Mouse (Mus musculus) natural killer cell, adult 2 months (primary cell): Measurements from ENCODE around the gene Gjb3.

ENCODE experiments used
- DNase-seq, 2 experiments: peaks; one replicate each; pipeline ENCODE4 v3.0.0; 2022; ENCODE audit warnings: low spot score in 2 of 2

The Gjb3 gene

GRCm38 (mm10) chr4:127330181-127331100, at the start of gene Gjb3:
Gjb3 (minus strand) TSS chr4:127330844.
- no peak for DNase-seq

GRCm38 (mm10) chr4:127377344-127377743, 46.7 kb upstream of the Gjb3 start:
- DNase-seq = peak in 1 of 2 experiments; percentile 13

GRCm38 (mm10) chr4:127375541-127376177, 45.0 kb upstream of the Gjb3 start:
- DNase-seq = no peak

- no peak for DNase-seq
Observed at GRCm38 (mm10) chr4:127374645-127375044, 44.0 kb upstream of the Gjb3 start.

- DNase-seq = no peak
Observed at GRCm38 (mm10) chr4:127373491-127373890, 42.8 kb upstream of the Gjb3 start.

GRCm38 (mm10) chr4:127371546-127371945, 40.9 kb upstream of the Gjb3 start:
- DNase-seq = no peak

- no peak for DNase-seq
Observed at GRCm38 (mm10) chr4:127370447-127370846, 39.8 kb upstream of the Gjb3 start.

- no peak for DNase-seq
Observed at GRCm38 (mm10) chr4:127368379-127368973, 37.8 kb upstream of the Gjb3 start.

GRCm38 (mm10) chr4:127365834-127366233, 35.2 kb upstream of the Gjb3 start:
- no peak for DNase-seq

- no peak for DNase-seq
Observed at GRCm38 (mm10) chr4:127365433-127365832, 34.8 kb upstream of the Gjb3 start.

GRCm38 (mm10) chr4:127364431-127364830, 33.8 kb upstream of the Gjb3 start:
- no peak for DNase-seq

- DNase-seq = no peak
Observed at GRCm38 (mm10) chr4:127363331-127363730, 32.7 kb upstream of the Gjb3 start.

- DNase-seq = no peak
Observed at GRCm38 (mm10) chr4:127362520-127362919, 31.9 kb upstream of the Gjb3 start.

- no peak for DNase-seq
Observed at GRCm38 (mm10) chr4:127358018-127358417, 27.4 kb upstream of the Gjb3 start, which contains the start of gene Gjb5. Gjb5 (minus strand) TSS chr4:127358181.

GRCm38 (mm10) chr4:127354506-127355485, 24.2 kb upstream of the Gjb3 start:
- no peak for DNase-seq

GRCm38 (mm10) chr4:127353951-127354438, 23.4 kb upstream of the Gjb3 start, which contains the start of gene Gjb4:
Gjb4 (minus strand) TSS chr4:127354081.
- no peak for DNase-seq

- no peak for DNase-seq
Observed at GRCm38 (mm10) chr4:127352594-127352993, 21.9 kb upstream of the Gjb3 start.

- DNase-seq = no peak
Observed at GRCm38 (mm10) chr4:127349560-127350300, 19.1 kb upstream of the Gjb3 start.

- no peak for DNase-seq
Observed at GRCm38 (mm10) chr4:127345000-127345399, 14.4 kb upstream of the Gjb3 start.

- DNase-seq = no peak
Observed at GRCm38 (mm10) chr4:127341372-127341771, 10.7 kb upstream of the Gjb3 start.
